Mouse (Mus musculus) right cerebral cortex, postnatal 14 days (tissue): Measurements from ENCODE around the gene Cnfn.
"Not testable (repeated sequence)": the region's sequence is repeated elsewhere in the genome, so short reads cannot be mapped to it uniquely, and the experiment has no call there.

ENCODE experiments used
- DNase-seq: peaks from one replicate; pipeline ENCODE4 v3.0.0; 2022

Gene Cnfn

GRCm38 (mm10) chr7:25363632-25364031 is 5.9 kb downstream of the Cnfn start:
- DNase-seq, result no peak

GRCm38 (mm10) chr7:25363151-25363550 is 6.4 kb downstream of the Cnfn start:
- no peak for DNase-seq

GRCm38 (mm10) chr7:25358721-25359206 is 10.8 kb downstream of the Cnfn start:
- DNase-seq, result no peak

GRCm38 (mm10) chr7:25348861-25349260 is 20.7 kb downstream of the Cnfn start:
- no peak for DNase-seq

GRCm38 (mm10) chr7:25341000-25341784 is 28.3 kb downstream of the Cnfn start:
- DNase-seq, result no peak

- no peak for DNase-seq
These were observed 30.2 kb downstream of the Cnfn start for GRCm38 (mm10) chr7:25339329-25339728.

- DNase-seq, result no peak
These were observed 35.1 kb downstream of the Cnfn start for GRCm38 (mm10) chr7:25334472-25334871.

GRCm38 (mm10) chr7:25333596-25334307 is 35.8 kb downstream of the Cnfn start:
- peak; percentile 79 for DNase-seq

GRCm38 (mm10) chr7:25326233-25326632 is 43.3 kb downstream of the Cnfn start:
- no peak for DNase-seq

GRCm38 (mm10) chr7:25325431-25325830 is 44.1 kb downstream of the Cnfn start:
- DNase-seq, result not testable (repeated sequence)

GRCm38 (mm10) chr7:25323219-25323618 is 46.3 kb downstream of the Cnfn start:
- no peak for DNase-seq

GRCm38 (mm10) chr7:25322058-25322484 is 47.5 kb downstream of the Cnfn start:
- DNase-seq, result no peak
